Mouse (Mus musculus): ENCODE measurements around the gene Gm47955.
A peak's percentile ranks its signal among the peaks of the same experiment; 100 is the strongest.
"Not testable (repeated sequence)": the region's sequence is repeated elsewhere in the genome, so short reads cannot be mapped to it uniquely, and the experiment has no call there.

Gm47955 gene

GRCm38 (mm10) chr1:82959870-82960385 lies at the start of gene Gm47955:
TSS of gene Gm47955 (plus strand) at chr1:82960286.
- no peak for DNase-seq

DNA sequence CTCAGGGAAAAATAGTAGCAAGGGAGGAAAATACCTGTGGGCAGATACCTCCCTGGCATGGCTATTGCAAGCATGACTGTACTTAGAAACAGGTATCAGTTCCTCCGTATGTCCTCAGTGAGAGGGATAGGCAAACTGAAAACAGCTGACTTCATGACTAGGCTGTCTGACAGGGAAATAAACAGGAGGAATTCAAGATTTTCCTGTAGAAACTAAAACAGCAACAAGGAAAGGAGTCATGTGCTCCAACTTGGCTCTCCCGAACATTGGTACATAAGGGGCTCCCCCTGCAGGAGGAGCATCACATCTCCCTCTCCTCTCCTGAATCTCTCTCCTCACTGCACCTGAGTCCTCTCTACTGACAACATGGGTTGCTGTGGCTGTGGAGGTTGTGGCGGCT lies 47.1 kb upstream of the Gm47955 start, which contains the start of gene A030005L19Rik:
TSS of gene A030005L19Rik (plus strand) at position 301 of the 400 bp plus-strand sequence.
- no peak for DNase-seq

GRCm38 (mm10) chr1:82913434-82913833 lies 46.7 kb upstream of the Gm47955 start:
- not testable (repeated sequence) for DNase-seq

GRCm38 (mm10) chr1:82924650-82925049 lies 35.4 kb upstream of the Gm47955 start, which contains the start of gene A030014E15Rik:
TSS of gene A030014E15Rik (plus strand) at chr1:82924917.
- no peak for DNase-seq

- not testable (repeated sequence) for DNase-seq
Measured at GRCm38 (mm10) chr1:82930558-82930957, 29.5 kb upstream of the Gm47955 start.

- DNase-seq, result not testable (repeated sequence)
Measured at GRCm38 (mm10) chr1:82931326-82931725, 28.8 kb upstream of the Gm47955 start, which contains the start of gene Gm6217. TSS of gene Gm6217 (minus strand) at chr1:82931399.

- no peak for DNase-seq
Measured at GRCm38 (mm10) chr1:82938666-82939065, 21.4 kb upstream of the Gm47955 start.

GRCm38 (mm10) chr1:82942505-82942904 lies 17.6 kb upstream of the Gm47955 start:
- not testable (repeated sequence) for DNase-seq

GRCm38 (mm10) chr1:82943295-82943694 lies 16.8 kb upstream of the Gm47955 start, which contains the start of gene A030003K21Rik:
TSS of gene A030003K21Rik (minus strand) at chr1:82943388.
- DNase-seq, result not testable (repeated sequence)

GRCm38 (mm10) chr1:82946029-82946428 lies 14.1 kb upstream of the Gm47955 start:
- not testable (repeated sequence) for DNase-seq

GRCm38 (mm10) chr1:82948601-82949000 lies 11.5 kb upstream of the Gm47955 start:
- DNase-seq, result no peak

GRCm38 (mm10) chr1:82955913-82956312 lies 4.2 kb upstream of the Gm47955 start, which contains the start of gene Gm7544:
TSS of gene Gm7544 (minus strand) at chr1:82956013.
- DNase-seq, result not testable (repeated sequence)

DNA sequence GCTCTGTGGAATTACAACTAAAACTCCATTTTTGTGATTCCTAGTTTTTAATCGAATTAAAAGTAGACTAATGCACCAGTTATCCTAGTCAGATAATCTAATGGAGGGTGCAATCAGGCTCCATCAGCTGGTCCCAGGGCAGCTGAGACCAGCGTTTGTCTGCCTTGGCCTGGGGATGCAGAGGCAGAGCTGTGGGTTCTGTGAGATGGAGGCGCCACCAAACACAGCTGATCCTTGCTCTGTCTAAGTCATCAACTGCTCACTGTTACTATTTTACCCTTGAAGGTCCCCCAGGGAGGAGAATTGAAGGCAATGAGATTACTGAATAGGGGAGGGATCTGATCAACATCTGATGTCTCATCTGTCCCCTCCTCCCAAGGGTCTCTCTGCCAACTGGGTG lies 6.3 kb downstream of the Gm47955 start:
- no peak for DNase-seq

GRCm38 (mm10) chr1:82972046-82972445 lies 12.0 kb downstream of the Gm47955 start:
- DNase-seq, result no peak

GRCm38 (mm10) chr1:82973244-82973643 lies 13.2 kb downstream of the Gm47955 start:
- DNase-seq, result no peak

DNA sequence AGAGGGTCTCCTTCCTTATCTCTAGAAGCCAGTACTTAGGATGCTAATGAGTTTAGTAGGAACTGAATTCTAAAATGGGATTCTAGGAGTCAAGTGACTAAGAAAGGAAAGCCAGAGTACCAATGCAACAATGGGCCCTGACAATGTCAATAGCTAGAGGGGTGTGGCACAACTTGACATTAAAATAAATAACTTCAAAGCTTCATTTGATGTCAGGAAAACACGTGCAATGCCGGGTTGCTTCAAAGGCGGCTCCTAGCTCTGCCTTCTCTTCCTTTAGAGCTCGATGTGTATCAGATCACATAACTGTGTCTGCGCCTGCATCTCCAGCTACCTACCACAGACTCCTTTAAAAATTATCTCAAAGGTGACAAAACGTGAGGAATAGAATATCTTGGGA lies 13.8 kb downstream of the Gm47955 start:
- DNase-seq, result peak; percentile 24

- no peak for DNase-seq
Measured at GRCm38 (mm10) chr1:82974342-82974741, 14.3 kb downstream of the Gm47955 start.

- DNase-seq, result peak; percentile 6
Measured at GRCm38 (mm10) chr1:82975750-82976149, 15.7 kb downstream of the Gm47955 start.

DNA sequence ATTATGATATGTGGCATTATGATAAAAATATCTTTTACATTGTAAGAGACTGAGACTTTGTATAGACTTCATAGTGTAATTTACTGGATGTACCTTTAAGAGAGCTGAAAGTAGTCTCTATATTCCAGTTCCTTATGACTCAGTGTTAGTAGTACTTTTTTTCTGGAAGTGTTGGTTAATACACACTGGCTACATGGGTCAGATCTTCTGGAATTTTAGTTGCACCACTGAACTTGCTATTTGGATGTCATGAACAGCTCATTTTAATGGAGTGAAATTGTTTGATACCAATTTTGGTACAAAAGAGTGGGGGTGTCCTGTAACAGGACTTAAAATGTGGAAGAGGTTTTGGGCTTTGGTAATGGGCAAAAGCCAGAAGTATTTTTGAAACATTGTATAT lies 17.8 kb downstream of the Gm47955 start:
- no peak for DNase-seq

- DNase-seq, result no peak
Measured at GRCm38 (mm10) chr1:82986738-82987137, 26.7 kb downstream of the Gm47955 start.

- DNase-seq, result peak; percentile 16
Measured at GRCm38 (mm10) chr1:82987530-82988198, 27.6 kb downstream of the Gm47955 start.

DNA sequence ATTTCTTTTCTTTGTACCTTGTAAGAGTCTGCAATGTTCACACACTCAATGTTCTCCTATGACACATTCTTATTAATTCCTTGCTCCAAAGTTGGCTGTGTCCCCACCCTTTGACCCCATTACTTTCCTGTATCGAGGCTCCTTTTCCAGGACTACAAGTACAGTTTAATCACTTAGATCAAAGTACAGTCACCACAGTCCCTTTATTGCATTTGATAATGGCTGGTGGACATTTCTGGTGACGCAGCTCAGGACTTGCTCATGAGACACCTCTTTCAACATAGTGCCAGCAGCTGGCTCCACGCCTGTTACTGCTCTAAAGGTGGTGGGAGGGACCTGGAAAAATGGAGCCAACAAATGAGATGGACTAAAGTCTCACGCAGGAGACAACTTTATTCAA lies 31.0 kb downstream of the Gm47955 start:
- DNase-seq, result no peak

DNA sequence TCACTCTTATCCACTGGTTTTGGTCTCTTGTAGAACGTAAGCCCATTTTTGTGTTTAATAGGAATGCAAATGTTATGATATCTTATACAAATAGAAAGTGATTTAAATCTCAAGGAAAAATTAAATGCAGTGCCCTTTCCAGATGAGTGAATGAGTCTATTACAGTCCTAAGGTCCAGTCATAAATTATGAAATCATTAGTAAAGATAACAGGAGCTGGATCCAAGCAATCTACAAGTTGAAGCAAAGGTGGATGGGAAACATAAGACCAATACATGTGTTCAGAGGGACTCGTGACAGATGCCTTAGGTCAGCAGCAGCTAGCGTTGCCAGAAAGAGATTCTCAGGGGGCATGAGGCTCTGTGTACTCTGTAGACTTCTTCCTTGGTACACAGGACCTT lies 31.5 kb downstream of the Gm47955 start:
- DNase-seq, result no peak

- no peak for DNase-seq
Measured at GRCm38 (mm10) chr1:82992093-82992492, 32.0 kb downstream of the Gm47955 start.

Measured in thymus, postnatal 25 days (tissue).